Mouse (Mus musculus) liver, adult 2 months (tissue): ENCODE measurements around the gene Elmod2.

ENCODE experiments used
- CTCF ChIP-seq: fragments of 200-500 bp; IDR thresholded peaks from 2 replicates; pipeline ENCODE4 v1.5.1; 2011; ENCODE audit warnings: low read depth, low read length, control low read depth
- POLR2A ChIP-seq: fragments of 200-500 bp; IDR thresholded peaks from 2 replicates; pipeline ENCODE4 v1.6.1; 2011; ENCODE audit warnings: low read length, control low read depth; ENCODE audit not compliant: insufficient read depth; ENCODE audit errors: extremely low read depth

- TF ChIP-seq CTCF (no peak), POLR2A (no peak)
These were observed 31.0 kb upstream of the Elmod2 start for GRCm38 (mm10) chr8:83363156-83363769.
